Mouse (Mus musculus): Measurements from ENCODE around the gene Det1. TPM values are rescaled to one million over a fixed set of nuclear protein-coding genes. Genes with fewer than 3 reads are reported as not detected.

Det1 gene
- polyA plus RNA-seq (2012; rRNA removed) = 6.5 and 7.0 TPM in 2 replicates

DNA sequence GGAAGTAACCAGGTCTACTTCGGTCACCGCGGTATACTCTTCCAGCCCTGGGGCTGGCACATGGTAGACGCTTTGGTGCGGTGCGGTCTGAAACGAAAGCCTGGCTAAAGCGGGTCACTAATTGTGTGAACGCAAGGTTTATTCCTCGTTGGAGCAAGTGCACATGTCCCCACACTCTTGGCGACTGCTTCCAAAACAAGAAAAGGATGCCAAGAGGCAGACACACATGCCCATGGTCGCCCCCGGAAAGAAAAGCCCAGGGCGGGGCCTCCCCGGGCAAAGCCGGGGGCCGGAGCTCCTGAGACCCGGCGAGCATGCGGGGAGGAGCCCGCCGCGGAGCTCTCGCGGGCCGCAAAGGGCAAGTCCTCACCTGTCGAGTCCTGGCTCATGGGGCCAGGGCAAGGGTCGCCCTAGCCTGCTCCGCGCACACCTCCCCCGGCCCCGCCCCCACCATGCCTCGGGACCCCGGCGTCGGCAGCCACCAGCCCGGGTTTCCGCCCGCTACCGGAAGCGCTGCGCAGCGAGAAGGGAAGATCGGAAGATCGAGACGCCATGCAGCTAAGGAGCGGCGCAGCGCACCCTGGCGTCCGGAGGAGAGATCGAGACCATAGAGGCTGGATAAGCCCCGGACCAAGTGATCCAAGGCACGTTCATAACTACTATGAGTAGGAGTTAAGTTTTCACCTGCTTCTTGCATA lies at the start of gene Det1:
TSS of gene Det1 (minus strand) at position 527 of the 698 bp plus-strand sequence.
- DNase-seq (ENCODE audit: extremely low spot score in 1 of 2, low spot score in 1 of 2) = peak; percentile 74 to 95

- DNase-seq (ENCODE audit: extremely low spot score in 1 of 2, low spot score in 1 of 2) = peak; percentile 96 to 98
Measured at GRCm38 (mm10) chr7:78895653-78896333, 48.7 kb upstream of the Det1 start, which contains the start of gene Aen. Gene Aen, plus strand, starts transcription at chr7:78895854.

- DNase-seq (ENCODE audit: extremely low spot score in 1 of 2, low spot score in 1 of 2) = no peak
Measured at GRCm38 (mm10) chr7:78895021-78895652, 48.1 kb upstream of the Det1 start.

GRCm38 (mm10) chr7:78893917-78894316 lies 46.9 kb upstream of the Det1 start:
- DNase-seq (ENCODE audit: extremely low spot score in 1 of 2, low spot score in 1 of 2) = no peak

GRCm38 (mm10) chr7:78890641-78891040 lies 43.6 kb upstream of the Det1 start:
- peak in 1 of 2 experiments; percentile 94 for DNase-seq (ENCODE audit: extremely low spot score in 1 of 2, low spot score in 1 of 2)

- no peak for DNase-seq (ENCODE audit: extremely low spot score in 1 of 2, low spot score in 1 of 2)
Measured at GRCm38 (mm10) chr7:78887431-78887842, 40.4 kb upstream of the Det1 start.

DNA sequence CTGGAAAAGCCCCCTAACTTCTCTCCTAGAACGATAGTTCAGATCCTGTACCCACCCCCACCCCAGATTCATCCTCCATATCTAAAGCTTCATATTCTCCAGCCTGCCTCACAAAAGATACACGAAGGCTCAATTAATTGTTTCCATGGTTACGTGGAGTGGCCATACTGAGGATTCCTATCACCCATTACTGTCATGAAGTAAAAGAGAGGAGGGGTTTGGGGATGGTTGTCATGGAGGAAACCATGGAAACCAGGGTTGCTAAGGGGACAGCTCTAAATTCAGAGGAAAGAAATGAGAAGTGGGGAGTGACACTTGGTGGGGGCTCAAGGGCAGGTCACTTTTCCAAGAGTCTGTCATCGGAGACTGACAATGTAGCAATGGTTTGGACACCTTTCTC lies 39.4 kb upstream of the Det1 start:
- DNase-seq (ENCODE audit: extremely low spot score in 1 of 2, low spot score in 1 of 2) = no peak

DNA sequence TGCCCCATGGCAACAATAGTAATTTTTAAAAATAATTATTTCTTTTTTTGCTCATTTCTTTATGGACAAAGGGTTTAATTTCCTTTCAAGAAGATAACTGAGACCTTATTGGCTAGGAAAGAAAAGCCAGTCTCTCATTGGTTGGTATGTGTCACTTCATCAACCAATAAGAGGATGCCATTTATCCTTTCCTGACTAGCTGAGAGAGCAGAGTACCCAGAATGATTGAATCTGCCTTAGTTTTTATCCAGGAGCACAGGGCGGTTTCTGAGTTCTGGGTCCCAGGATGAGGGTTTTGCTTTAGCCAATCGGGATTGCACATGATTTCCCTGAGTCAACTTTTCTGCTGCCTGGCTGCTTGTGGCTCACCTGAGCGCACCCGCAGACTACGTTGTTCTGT lies 38.3 kb upstream of the Det1 start:
- no peak for DNase-seq (ENCODE audit: extremely low spot score in 1 of 2, low spot score in 1 of 2)

DNA sequence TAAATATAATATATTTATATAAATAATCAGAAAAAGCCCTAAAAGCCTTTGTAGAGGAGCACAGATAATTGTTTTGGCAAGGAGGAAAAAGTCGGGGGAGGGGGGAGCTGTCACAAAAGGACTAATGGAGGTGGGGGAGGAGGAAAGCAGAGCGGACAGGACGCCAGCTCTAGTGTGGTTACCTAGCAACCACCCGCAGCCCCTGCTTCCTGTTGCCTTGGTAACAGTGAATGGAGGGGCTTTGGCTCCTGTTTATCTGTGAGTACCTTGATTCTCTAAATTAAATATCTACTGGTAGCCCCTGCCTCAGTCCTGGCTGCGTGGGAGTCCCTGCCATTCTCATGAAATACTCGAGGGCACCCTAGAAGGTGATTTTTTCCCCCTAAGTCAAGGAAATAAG lies 37.1 kb upstream of the Det1 start:
- peak in 1 of 2 experiments; percentile 54 for DNase-seq (ENCODE audit: extremely low spot score in 1 of 2, low spot score in 1 of 2)

DNA sequence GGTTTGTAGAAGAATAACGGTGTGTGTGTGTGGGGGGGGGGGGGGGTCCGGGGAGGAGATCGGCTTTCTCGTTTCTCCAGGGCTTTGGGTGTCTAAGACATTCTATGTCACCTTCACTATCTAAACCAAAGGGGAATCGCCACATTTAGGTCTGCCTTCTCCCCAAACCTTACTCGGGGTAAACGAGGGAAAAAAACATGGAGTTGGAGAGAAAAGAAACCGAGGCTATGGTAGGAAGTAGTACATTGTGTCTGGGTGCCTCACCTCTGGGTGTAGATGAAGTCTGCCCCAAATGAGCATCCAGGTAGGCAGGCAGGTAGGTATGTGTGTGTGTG lies 36.6 kb upstream of the Det1 start:
- DNase-seq (ENCODE audit: extremely low spot score in 1 of 2, low spot score in 1 of 2) = no peak

DNA sequence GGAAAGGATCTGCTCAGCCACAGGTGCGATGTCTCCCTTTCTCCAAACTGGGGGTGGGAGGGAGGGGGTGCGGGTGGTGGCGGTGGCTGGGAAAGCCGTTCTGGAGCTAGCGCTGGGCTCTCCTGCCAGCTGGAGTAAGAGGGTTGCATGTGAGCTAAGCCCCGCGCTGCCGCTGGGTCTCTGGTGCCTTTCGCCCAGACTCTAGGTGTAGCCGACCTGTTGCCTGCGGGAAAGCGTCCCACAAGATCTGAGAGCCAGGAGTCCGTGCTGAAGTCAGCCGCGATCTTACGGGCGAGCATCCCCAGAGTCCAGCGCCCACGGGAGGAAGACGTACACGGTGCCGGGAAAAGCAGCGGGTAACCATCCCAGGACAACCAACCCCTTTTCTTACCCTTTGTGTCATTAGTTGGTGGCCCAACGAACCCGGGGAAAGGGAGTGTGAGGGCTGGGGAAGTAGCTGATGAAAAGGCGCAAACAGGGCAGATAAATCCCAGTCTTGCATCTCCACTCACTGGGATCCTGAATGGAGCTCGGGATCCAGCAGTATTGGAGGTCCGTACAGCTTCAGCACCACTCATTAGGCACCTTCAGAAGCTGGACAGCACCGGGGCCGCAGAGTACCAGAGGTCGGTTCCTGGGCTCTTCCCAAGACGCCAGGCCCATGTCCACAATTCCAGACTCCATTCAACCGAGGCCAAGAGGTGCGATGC lies 36.1 kb upstream of the Det1 start:
- no peak for DNase-seq (ENCODE audit: extremely low spot score in 1 of 2, low spot score in 1 of 2)

GRCm38 (mm10) chr7:78882469-78882837 lies 35.4 kb upstream of the Det1 start:
- no peak for DNase-seq (ENCODE audit: extremely low spot score in 1 of 2, low spot score in 1 of 2)

GRCm38 (mm10) chr7:78881607-78882468 lies 34.8 kb upstream of the Det1 start:
- DNase-seq (ENCODE audit: extremely low spot score in 1 of 2, low spot score in 1 of 2) = no peak

DNA sequence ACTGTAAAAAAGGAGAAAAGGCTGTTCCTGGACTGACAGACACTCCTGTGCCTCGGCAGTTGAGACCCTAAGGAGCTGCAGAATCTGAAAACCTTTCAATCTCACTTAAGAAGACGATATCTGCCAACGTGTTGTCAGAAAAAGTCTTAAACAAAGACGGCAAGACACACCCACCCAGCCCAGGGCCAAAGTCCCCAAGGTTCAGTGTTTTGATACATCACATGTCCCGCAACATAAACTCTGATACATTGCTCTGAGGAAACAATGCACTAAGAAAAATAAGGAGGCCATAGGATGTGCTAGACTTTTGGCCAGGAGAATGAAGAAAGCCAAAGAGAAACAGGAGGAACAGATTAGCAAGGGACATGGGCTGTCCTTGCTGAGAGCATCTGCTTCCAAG lies 25.8 kb upstream of the Det1 start:
- DNase-seq (ENCODE audit: extremely low spot score in 1 of 2, low spot score in 1 of 2) = no peak

DNA sequence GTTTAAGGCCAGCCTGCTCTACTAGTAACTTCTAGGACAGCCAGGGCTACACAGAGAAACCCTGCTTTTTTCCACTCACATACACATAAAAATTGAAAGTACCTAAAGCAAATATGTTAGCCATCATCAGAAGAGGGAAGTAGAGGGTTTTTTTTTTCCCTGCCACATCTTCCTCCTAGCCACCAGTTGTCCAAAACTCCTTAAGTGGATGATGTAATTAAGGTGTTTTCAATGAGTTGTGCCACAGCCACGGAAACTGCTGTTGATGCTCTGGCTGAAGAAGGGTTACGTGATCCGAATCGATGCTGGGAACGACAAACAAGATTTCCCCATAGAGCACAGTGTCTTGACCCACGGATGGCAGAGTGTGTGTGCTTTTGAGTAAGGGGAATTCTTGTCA lies 25.3 kb upstream of the Det1 start:
- no peak for DNase-seq (ENCODE audit: extremely low spot score in 1 of 2, low spot score in 1 of 2)

- DNase-seq (ENCODE audit: extremely low spot score in 1 of 2, low spot score in 1 of 2) = no peak
Measured at GRCm38 (mm10) chr7:78868731-78869130, 21.7 kb upstream of the Det1 start.

DNA sequence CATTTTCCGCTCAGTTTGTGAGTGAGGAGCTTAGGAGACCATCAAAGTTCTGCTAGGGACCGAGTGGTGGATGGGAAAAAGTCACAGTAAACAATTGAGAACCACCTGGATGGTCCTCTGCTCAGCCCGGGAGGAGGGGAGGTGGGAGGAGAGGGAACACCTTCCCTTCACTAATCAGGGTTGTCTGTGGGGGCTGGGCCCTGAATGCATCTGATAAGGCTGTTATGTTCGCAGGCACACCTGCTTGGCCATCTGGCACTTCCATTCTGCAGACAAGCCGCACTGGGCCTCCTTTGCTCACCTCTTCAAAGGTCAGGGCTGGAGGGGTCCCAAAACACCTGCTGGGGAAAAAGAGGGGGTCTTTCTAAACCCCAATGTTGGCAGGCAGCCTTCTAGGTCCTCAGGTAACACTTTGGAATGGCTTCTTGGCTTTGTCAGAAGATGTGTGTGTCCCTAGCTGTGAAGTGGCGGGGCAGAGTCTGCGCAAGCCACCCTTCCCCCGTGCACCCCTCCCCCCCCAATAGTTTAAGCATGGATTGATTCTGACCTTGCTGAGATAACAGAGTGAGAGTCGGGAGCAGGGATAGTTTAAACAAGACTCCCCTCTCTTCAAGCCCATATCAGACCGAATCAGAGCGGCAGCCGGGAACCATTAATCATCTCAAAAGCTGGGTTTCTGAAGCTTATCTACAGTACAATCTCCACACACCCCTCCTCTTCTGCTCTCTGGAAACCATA lies 18.3 kb upstream of the Det1 start:
- no peak for DNase-seq (ENCODE audit: extremely low spot score in 1 of 2, low spot score in 1 of 2)

GRCm38 (mm10) chr7:78864446-78864802 lies 17.4 kb upstream of the Det1 start:
- DNase-seq (ENCODE audit: extremely low spot score in 1 of 2, low spot score in 1 of 2) = no peak

DNA sequence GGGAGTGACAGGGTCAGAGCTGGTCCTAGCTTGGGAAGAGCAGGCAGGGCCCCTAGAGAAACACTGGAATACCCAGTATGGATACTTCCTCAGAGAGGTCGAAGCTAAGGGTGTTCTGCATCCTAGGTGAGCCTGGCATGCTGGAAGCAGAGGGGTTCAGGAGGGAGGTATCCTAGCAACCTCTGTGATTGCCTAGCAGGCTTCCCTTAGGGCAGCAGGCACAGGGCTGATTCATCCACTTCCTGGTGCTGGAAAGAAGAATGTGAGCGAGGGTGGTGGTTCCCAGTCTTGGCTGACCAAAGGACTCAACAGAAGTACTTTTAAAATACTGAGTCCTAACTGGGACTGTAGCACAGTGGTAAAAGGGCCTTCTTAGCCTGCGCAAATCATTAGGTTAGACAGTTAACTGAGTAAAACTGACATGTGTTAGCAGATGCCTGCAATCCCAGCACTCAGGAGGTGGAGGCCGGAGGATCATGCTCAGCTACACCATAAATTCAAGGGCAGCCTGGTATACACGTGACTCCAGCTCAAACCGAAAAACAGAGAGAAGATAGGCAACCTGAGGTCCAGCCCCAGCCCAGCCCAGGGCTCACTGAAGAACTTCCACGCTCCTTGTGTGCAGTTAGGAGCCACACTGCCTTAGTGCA lies 16.9 kb upstream of the Det1 start:
- DNase-seq (ENCODE audit: extremely low spot score in 1 of 2, low spot score in 1 of 2) = no peak
